Mouse (Mus musculus) fat pad, adult 2 months (tissue): ENCODE measurements around the gene Pla2g4a.

Source experiments
- DNase-seq: peaks from one replicate; pipeline ENCODE4 v3.0.0-alpha.2; 2011; ENCODE audit warnings: low read depth, low spot score; ENCODE audit errors: extremely low read depth

The Pla2g4a gene

GRCm38 (mm10) chr1:149960734-149961424, at the start of gene Pla2g4a:
Gene Pla2g4a (minus strand): TSS chr1:149961290.
- DNase-seq, result no peak

- no peak for DNase-seq
These were observed 49.5 kb upstream of the Pla2g4a start for GRCm38 (mm10) chr1:150010629-150010979.

DNA sequence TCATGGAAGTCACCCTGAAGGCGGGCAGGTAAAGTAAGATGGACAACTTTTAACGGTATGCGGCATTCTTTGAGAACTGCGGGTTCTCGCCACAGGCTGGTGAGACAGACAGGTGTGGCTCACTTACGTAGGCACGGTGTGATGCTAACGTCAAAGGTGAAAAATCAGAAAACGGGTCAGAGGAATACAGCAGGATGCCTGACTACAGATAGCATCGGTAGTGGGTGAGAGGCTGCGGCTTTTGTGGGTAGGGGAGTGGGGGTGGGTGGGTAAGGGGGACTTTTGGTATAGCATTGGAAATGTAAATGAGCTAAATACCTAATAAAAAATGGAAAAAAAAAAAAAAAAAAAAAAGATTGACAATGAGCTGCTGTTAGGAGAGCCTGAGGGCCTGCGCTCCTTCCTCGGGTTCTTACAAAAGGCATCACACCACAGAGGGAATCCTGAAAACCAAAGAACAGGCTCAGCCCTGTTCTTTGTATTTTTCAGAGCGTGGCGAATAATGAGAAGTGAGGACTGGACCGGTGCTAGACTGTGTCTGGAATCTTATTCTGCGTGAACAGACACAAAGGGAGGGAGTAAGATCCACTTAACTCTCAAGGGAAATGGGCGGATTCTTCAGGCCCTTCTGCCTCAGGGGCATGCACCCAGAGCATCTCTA, 49.0 kb upstream of the Pla2g4a start:
- DNase-seq, result no peak

DNA sequence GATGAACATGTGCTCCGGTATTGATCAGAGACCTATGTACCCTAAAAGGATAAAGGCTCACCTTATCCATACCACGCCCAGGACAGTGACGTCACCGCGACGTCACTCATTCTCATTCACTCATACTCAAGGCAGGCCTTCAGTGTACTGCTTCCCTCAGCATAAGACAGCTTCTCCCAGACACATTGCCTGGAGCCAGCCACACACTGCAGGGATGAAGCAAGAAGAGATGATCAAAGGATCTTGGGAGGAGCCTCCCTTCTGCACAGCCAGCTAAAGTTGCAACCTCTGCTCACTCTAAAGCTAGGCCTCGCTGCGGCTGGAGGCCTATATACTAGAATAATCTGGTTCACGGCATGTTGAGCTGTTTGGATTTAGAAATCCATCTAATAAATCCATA, 48.0 kb upstream of the Pla2g4a start:
- DNase-seq, result no peak

DNA sequence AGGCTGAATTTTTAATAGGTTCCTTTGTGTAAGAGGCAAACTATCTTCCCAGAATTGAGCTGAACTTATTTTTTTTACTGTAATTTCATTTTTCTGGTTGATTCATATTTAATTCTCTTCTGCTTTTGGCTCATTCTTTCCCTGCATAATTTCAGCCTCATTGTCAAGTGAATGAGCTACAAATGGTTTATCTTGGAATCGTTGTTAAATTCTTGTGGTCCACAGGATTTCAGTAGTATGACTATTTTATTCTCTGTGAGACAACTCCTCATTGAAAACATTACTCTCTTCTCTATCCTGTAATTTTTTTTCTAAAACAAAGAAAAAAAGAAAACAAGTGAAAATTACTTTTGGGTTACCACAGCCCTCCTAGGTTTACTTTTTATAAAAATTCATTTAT, 14.5 kb upstream of the Pla2g4a start:
- no peak for DNase-seq

GRCm38 (mm10) chr1:149965826-149966225, 4.7 kb upstream of the Pla2g4a start:
- DNase-seq, result no peak

DNA sequence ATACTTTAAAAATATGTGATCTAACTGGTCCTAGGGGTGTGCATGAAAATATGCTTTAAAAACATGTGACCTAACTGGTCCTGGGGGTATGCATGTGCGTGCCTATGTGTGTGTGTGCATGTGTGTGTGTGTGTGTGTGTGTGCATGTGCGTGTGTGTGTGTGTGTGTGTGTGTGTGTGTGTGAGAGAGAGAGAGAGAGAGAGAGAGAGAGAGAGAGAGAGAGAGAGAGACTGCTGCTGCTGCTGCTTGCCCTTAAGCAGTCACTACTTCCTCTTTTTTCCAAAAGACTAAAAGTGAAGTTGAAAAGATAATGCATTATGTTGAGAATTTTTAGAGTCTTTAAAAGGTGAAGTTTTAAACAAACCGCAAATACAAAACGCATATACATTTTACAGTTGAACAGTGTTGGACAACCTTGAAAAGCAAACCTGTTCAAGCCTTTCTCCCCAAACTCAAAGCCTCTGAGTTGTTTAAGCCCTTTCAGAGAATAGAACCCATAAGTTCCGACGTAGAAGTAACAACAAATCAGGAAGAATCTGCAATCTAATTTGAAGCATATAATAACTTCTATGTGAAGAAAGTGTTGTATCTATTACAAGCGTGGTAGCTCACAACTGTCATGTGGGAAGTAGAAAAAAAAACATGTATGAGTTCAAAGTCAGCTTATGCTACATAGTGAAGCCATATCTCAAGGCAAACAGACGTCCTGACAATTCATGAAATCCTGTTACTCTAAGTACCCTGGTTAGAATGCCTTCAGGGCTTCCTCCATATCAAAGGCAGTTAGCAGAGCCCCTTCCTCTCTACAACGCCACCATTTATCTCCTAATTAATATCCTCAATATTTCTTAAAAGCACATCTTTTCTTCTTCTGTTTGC, 574 bp upstream of the Pla2g4a start:
- no peak for DNase-seq

GRCm38 (mm10) chr1:149960251-149960650, 839 bp downstream of the Pla2g4a start:
- no peak for DNase-seq

DNA sequence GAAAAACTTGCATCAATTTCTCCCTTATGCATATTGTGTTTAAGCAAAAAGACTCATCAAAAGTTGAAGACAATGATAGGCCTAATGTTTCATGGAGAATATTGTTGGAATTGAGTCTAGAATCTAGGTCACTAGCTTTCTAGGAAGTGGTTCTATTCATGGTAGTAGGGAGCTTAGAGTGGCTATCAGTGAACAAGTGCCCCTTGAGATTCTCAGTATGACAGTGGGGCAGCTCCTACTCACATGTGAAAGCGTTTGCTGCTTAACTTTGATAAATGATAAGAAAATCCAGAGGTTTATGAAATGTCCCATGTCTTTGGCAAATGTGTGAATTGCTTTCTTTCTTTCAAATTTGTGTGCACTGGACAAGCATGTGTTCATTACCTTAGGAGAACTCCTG, 2.0 kb downstream of the Pla2g4a start:
- no peak for DNase-seq

DNA sequence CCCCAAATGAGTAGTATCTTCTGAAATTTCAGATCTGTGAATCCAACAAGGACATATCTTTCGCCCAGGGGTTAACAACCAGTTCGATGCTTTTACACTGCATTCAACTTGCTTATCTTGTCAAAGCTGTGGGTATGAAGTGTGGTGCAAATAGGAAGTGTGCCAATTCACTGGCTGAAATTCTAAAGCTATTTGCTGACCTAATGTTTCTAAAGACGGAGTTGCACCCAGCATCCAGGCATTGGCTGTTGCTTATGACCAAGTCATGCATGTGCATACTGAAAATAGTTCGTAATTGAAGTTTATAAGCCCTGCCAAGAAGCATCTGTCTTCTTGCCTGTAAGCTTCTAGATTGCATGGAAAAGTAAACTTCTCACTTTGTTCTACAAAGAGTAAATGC, 5.6 kb downstream of the Pla2g4a start:
- DNase-seq, result no peak

GRCm38 (mm10) chr1:149954026-149954425, 7.1 kb downstream of the Pla2g4a start:
- DNase-seq, result no peak

DNA sequence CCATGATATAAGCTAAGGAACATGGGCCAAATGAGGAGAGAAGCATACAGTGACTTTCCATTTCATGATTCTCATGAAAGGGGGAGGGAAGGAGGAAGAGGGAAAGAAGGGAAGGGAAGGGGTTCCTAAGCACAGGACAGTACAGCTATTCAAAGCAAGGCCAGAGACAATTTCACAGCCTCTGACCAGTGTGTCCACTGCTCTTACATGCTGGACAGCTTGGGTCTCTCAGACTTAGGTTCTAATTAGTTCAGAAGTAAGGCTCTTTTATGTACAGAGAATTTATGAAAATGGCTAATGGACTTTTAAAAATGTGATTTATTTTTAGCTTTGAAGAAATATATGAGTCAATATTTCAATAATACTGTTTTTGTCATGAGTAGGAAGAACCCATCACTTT, 9.0 kb downstream of the Pla2g4a start:
- no peak for DNase-seq

GRCm38 (mm10) chr1:149950656-149951055, 10.4 kb downstream of the Pla2g4a start:
- DNase-seq, result no peak

DNA sequence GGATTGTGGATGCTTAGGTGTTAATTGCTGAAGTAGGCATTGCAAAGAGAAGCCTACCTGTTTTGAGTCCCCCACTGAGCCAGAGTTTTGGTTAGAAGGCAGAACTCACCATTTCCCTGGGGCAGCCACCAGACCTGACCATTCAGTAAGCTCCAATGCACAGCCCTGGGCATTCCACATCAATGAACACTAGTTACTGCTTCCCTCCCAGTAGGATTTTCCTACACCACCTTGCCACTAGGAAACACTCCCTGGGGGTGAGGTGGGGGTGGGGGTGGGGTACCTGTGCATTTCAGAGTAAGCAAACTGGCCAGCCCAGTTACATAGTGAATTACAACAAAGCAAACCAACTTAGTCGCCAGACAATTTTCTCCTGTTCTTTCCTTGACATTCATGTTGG, 10.8 kb downstream of the Pla2g4a start:
- DNase-seq, result no peak

DNA sequence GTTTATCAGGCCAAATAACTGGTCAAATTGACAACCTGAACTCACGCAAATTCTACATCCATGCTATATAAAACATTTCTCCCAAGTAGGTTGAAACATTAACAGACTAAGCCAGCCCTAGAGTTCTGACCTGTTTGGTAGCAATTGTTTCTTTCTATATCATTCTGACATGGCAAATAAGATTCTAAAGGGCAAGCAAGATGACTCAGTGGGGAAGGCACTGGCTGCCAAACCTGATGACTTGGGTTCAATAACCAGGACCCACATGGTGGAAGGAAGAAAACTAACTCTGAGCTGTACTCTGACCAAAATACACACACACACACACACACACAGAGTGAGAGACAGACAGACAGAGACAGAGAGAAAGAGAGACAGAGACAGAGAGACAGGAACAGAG, 11.8 kb downstream of the Pla2g4a start:
- DNase-seq, result no peak

DNA sequence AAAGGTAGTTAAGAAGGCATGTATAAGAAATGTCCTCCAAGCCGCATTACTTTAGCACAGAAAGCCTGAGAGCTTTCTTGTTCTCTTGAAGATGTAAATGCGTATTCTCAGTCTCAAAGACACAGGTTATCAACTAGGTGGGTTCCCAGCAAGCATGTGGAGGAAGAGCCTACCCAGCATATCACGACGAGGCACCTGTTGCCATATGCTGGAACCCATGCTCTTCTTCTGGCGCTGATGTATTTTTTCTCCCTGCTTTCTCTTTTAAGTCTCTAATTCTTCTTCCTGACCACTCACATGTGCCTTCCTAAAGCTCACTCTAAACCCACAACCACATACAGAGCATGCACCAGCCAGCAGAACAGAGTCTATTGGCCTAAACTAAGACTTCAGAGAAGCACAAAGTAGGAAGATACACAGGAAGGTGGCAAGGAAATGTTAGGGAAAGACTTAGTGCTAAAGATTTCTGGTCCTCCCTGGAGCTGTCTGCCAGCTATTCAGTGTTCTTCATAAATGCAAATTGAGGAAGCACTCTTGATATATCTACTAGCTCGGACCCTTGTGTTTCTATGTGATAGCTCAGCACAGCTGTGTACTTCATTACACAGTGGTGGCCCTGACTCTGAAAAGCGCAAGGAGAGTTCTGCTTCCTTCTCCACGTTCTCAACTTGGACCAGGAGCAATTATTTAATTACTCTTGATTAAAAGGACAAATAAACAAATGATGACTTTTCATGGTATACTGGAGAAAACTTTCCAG, 12.8 kb downstream of the Pla2g4a start:
- DNase-seq, result no peak

DNA sequence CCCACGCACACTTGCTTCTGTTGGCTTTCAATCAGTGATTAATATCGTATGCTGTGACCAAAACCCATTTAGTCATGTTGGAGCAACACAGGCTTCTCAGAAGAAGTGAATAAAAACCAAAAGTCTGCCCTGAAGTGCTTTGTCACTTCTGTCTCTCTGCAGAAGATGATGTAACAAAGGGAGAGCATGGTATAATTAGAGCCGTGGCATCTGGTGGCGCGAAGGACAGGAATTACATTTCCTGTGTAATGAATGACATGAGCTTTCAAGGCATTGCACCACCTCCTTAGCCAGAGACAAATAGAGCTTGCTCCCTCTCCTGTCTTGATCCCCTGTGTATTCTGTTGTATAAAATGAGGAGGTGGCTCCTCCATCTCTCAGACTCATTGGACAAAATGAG, 14.1 kb downstream of the Pla2g4a start:
- DNase-seq, result no peak

DNA sequence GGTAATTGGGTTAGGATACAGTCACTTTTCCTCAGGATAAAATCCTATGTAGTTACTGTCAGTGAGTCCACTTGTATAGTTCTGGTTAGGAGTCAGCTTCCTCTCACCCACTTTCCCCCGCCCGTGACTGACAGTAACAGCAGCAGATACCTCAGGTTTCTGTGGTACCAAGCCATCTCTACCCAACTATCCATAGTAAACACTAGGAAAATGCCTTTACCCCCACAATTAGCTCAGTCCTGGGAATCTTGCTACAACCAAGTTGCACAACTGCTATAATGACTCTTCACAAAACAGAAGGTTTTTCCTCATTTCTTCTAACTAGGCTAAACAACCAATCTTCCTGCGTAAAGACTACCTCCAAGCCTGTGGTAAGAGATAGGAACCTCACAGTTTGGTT, 14.7 kb downstream of the Pla2g4a start:
- no peak for DNase-seq

GRCm38 (mm10) chr1:149943611-149944010, 17.5 kb downstream of the Pla2g4a start:
- DNase-seq, result no peak

GRCm38 (mm10) chr1:149940301-149940700, 20.8 kb downstream of the Pla2g4a start:
- DNase-seq, result no peak
